Mouse (Mus musculus): ENCODE measurements at regions not wholly inside any gene's neighbourhood (a gene's known extent, or its start where the extent isn't known, plus 50 kb on each side); places are given as distances from the start of the nearest gene placed in this dataset.

DNA sequence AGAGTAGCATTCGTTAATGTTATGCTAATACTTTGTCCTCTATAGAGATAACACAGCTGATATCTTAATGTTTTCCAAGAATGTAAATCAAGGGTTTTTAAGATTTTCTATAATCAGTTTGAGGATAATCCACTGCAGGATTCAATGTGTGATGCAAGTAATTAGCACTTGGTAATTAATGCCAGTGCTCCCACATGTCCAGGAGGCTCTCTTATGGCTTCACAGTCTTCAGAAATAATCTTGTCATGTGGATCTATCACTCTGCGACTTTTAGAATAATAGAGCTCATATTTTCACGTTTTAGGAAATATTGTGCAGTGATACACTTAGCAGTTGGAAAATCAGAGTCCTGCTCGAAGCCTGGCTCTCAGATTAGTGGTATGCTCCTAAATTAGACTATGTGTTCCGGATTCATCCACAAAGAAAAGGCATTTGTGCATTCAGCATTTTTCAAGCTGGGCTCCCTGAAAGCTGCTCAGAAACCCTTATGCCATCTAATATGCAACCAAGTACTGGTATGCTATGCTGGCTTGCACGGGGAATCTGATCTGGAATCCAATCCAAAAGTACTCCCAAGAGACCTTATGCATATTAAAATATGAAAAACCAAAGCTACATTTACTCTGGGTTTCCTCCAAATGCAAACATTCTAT lies 1302.8 kb upstream of the Tyrp1 start:
- DNase-seq (ENCODE audit: low spot score) (no peak), ATAC-seq (replicated peaks; ENCODE audit: low FRiP score) (peak; percentile 58)
- Histone ChIP-seq H3K4me2 (ENCODE audit: low read depth, low read length, severe bottlenecking) (no peak overlapping the region), H3K36me3 (ENCODE audit: control insufficient read depth, insufficient read depth, low read length) (no peaks in the 10 kb centered on the region), H3K27me3 (ENCODE audit: control insufficient read depth, insufficient read depth, low read length) (no peaks in the 10 kb centered on the region), H3K4me3 (ENCODE audit: low read depth, low read length) (no peak overlapping the region), H3K4me1 (replicated peaks; ENCODE audit: control insufficient read depth, insufficient read depth, low read length) (0 out of 2 replicates have a peak, but pooled peaks cover 2% of the 10 kb centered on the region), H3K9ac (ENCODE audit: low read length) (no peak overlapping the region), H3K9me3 (ENCODE audit: control insufficient read depth, low read length) (no peaks in the 10 kb centered on the region), H3K27ac (ENCODE audit: low read depth, low read length) (no peak overlapping the region; the same call in 1 of the 2 replicates)
- 64% methylated on average over 6 of the region's 6 CpGs for whole genome bisulfite sequencing

DNA sequence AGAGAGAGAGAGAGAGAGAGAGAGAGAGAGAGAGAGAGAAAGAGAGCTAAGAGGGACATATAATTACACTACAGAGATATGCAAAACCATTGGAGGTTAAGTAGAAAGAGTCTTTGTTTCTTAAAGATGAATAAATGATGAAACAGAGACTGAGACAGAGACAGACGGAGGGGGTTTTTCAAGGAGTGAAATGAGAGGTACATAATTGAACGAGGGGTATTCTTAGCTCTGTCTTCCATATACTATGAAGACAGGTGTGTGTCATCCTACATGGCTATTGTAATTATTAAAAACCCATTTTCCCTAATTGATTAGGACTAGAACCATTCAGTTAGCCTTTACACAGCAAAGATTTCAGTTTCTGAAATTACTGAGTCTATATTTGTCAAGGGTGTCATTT lies 1302.2 kb upstream of the Tyrp1 start:
- ATAC-seq (replicated peaks; ENCODE audit: low FRiP score), result no peak
- H3K27ac ChIP-seq (ENCODE audit: low read depth, low read length), result no peak overlapping the region

DNA sequence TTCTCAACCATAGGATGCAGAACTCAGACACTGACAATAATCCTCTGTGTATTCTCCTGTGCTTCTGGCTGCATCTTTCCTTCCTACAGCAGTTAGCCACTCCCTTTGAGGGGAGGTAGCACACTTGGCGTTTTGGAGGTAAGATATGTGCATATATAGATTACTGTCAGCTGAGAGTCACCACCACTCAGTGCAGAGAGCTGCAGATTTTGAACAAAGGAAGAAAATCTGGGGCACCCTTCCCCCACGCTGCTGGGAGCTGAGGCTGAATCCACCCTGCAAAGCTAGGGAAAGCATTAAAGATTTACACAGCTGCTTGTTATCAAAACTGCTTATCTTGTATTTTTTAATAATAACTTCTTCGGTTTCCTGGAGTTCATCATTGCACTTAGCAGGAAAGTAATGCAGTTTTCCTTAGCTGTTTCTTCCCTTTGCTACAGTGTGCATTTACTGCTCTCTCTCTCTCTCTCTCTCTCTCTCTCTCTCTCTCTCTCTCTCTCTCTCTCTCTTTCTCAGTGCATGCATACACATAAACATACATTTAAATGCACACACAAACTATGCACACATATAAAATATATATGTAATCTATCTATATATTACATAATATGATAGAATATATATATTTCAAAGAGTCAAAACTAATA lies 1301.4 kb upstream of the Tyrp1 start:
- ATAC-seq (replicated peaks; ENCODE audit: low FRiP score) (peak; percentile 72), DNase-seq (ENCODE audit: low spot score) (no peak)

More for the DNA sequence above, 1302.2 kb upstream of the Tyrp1 start:
- Histone ChIP-seq H3K27me3 (ENCODE audit: control insufficient read depth, insufficient read depth, low read length) (no peaks in the 10 kb centered on the region), H3K9ac (ENCODE audit: low read length) (no peak overlapping the region), H3K4me3 (ENCODE audit: low read depth, low read length) (no peak overlapping the region), H3K4me1 (replicated peaks; ENCODE audit: control insufficient read depth, insufficient read depth, low read length) (0 out of 2 replicates have a peak, but pooled peaks cover 2% of the 10 kb centered on the region), H3K4me2 (ENCODE audit: low read depth, low read length, severe bottlenecking) (no peak overlapping the region), H3K9me3 (ENCODE audit: control insufficient read depth, low read length) (no peaks in the 10 kb centered on the region), H3K36me3 (ENCODE audit: control insufficient read depth, insufficient read depth, low read length) (no peaks in the 10 kb centered on the region)
- WGBS, result 69% methylated on average over 2 of the region's 2 CpGs
- DNase-seq (ENCODE audit: low spot score), result no peak

DNA sequence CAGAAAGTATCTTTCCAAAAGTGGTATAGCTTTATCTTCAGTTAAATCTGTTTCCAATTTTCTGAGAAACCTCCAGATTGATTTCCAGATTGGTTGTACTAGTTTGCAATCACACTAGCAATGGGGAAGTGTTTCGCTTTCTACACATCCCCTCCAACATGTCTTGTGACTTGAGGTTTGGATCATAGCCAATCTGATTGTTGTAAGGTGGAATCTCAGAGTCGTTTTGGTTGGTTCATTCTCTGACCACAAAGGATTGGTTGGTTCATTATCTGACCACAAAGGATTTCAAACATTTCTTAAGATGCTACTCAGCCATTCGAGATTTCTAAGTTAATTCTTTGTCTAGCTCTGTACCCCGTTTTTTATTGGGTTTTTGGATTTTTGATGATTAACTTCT lies 1288.5 kb upstream of the Tyrp1 start:
- no peaks in the 10 kb centered on the region for H3K36me3 ChIP-seq (ENCODE audit: control insufficient read depth, insufficient read depth, low read length)
- H3K4me1 ChIP-seq (replicated peaks; ENCODE audit: control insufficient read depth, insufficient read depth, low read length), result no peaks in the 10 kb centered on the region
- H3K9me3 ChIP-seq (ENCODE audit: control insufficient read depth, low read length), result no peaks in the 10 kb centered on the region
- no peak overlapping the region for H3K9ac ChIP-seq (ENCODE audit: low read length)
- H3K27me3 ChIP-seq (ENCODE audit: control insufficient read depth, insufficient read depth, low read length), result no peaks in the 10 kb centered on the region
- DNase-seq (ENCODE audit: low spot score) (no peak), ATAC-seq (replicated peaks; ENCODE audit: low FRiP score) (no peak)
- 77% methylated on average over 4 of the region's 4 CpGs for WGBS
- H3K27ac ChIP-seq (ENCODE audit: low read depth, low read length), result no peak overlapping the region
- H3K4me2 ChIP-seq (ENCODE audit: low read depth, low read length, severe bottlenecking), result no peak overlapping the region
- no peak overlapping the region for H3K4me3 ChIP-seq (ENCODE audit: low read depth, low read length)

More for the DNA sequence above, 1301.4 kb upstream of the Tyrp1 start:
- no peaks in the 10 kb centered on the region for H3K27me3 ChIP-seq (ENCODE audit: control insufficient read depth, insufficient read depth, low read length)
- no peak overlapping the region for H3K9ac ChIP-seq (ENCODE audit: low read length)
- H3K36me3 ChIP-seq (ENCODE audit: control insufficient read depth, insufficient read depth, low read length), result no peaks in the 10 kb centered on the region
- H3K4me3 ChIP-seq (ENCODE audit: low read depth, low read length), result no peak overlapping the region
- H3K4me2 ChIP-seq (ENCODE audit: low read depth, low read length, severe bottlenecking), result no peak overlapping the region
- 44% methylated on average over 3 of the region's 3 CpGs for WGBS
- H3K9me3 ChIP-seq (ENCODE audit: control insufficient read depth, low read length), result no peaks in the 10 kb centered on the region
- H3K4me1 ChIP-seq (replicated peaks; ENCODE audit: control insufficient read depth, insufficient read depth, low read length), result 0 out of 2 replicates have a peak, but pooled peaks cover 2% of the 10 kb centered on the region
- no peak overlapping the region for H3K27ac ChIP-seq (ENCODE audit: low read depth, low read length)

Measured in forebrain, embryonic 11.5 days (tissue).